Mouse (Mus musculus) left cerebral cortex, postnatal 10 days (tissue): ENCODE measurements around the gene Wwtr1. TPM values are rescaled to one million over a fixed set of nuclear protein-coding genes. Genes with fewer than 3 reads are reported as not detected.

Source experiments
- DNase-seq, 2 experiments: peaks; one replicate each; pipeline ENCODE4 v3.0.0; 2021 to 2022; ENCODE audit warnings: low spot score in 2 of 2, mixed read lengths in 1 of 2; ENCODE audit errors: extremely low spot score in 1 of 2
- intact Hi-C: fragments of 180-260 bp; cut with DNase I; formaldehyde crosslinking; loops from one replicate; pipeline ENCODE4 v1.15.1; 2025
- total RNA-seq, 2 experiments: library from RNA; stranded (reverse); gene quantifications; 2 replicates each; pipeline ENCODE4 v1.2.3; 2021

The Wwtr1 gene
- total RNA-seq, 2 experiments from 2014 or later = 18.4 to 19.0 TPM

GRCm38 (mm10) chr3:57566655-57567054 is 9.1 kb downstream of the Wwtr1 start:
- intact Hi-C loops = no loop called here
- no peak for DNase-seq

- DNase-seq = no peak
- intact Hi-C loops = no loop called here
Observed at GRCm38 (mm10) chr3:57563627-57564026, 12.1 kb downstream of the Wwtr1 start.

- no peak for DNase-seq
- intact Hi-C loops = no loop called here
Observed at GRCm38 (mm10) chr3:57562996-57563506, 12.7 kb downstream of the Wwtr1 start.

GRCm38 (mm10) chr3:57558761-57559160 is 16.9 kb downstream of the Wwtr1 start:
- DNase-seq = no peak
- intact Hi-C loops = no loop called here

- DNase-seq = no peak
- intact Hi-C loops = no loop called here
Observed at GRCm38 (mm10) chr3:57557408-57557807, 18.3 kb downstream of the Wwtr1 start.

GRCm38 (mm10) chr3:57555560-57555959 is 20.1 kb downstream of the Wwtr1 start:
- intact Hi-C loops = no loop called here
- DNase-seq = no peak

- intact Hi-C loops = no loop called here
- no peak for DNase-seq
Observed at GRCm38 (mm10) chr3:57554890-57555239, 20.8 kb downstream of the Wwtr1 start.

- intact Hi-C loops = no loop called here
- no peak for DNase-seq
Observed at GRCm38 (mm10) chr3:57554124-57554889, 21.4 kb downstream of the Wwtr1 start.

GRCm38 (mm10) chr3:57553108-57553507 is 22.6 kb downstream of the Wwtr1 start:
- DNase-seq = no peak
- intact Hi-C loops = no loop called here

- no peak for DNase-seq
- intact Hi-C loops = no loop called here
Observed at GRCm38 (mm10) chr3:57551210-57551609, 24.5 kb downstream of the Wwtr1 start.

GRCm38 (mm10) chr3:57550468-57551185 is 25.1 kb downstream of the Wwtr1 start:
- intact Hi-C loops = no loop called here
- DNase-seq = no peak

GRCm38 (mm10) chr3:57544154-57544553 is 31.6 kb downstream of the Wwtr1 start:
- intact Hi-C loops = no loop called here
- peak in 1 of 2 experiments; percentile 52 for DNase-seq

- intact Hi-C loops = no loop called here
- DNase-seq = no peak
Observed at GRCm38 (mm10) chr3:57542848-57543380, 32.8 kb downstream of the Wwtr1 start.

GRCm38 (mm10) chr3:57541205-57541604 is 34.5 kb downstream of the Wwtr1 start:
- no peak for DNase-seq
- intact Hi-C loops = no loop called here

- DNase-seq = no peak
- intact Hi-C loops = no loop called here
Observed at GRCm38 (mm10) chr3:57540474-57540873, 35.2 kb downstream of the Wwtr1 start.

GRCm38 (mm10) chr3:57535483-57536185 is 40.1 kb downstream of the Wwtr1 start:
- peak in 1 of 2 experiments; percentile 28 for DNase-seq
- intact Hi-C loops = no loop called here

- no peak for DNase-seq
Observed at GRCm38 (mm10) chr3:57534450-57534849, 41.3 kb downstream of the Wwtr1 start.

GRCm38 (mm10) chr3:57533876-57534275 is 41.8 kb downstream of the Wwtr1 start:
- DNase-seq = no peak
- intact Hi-C loops = no loop called here

More at GRCm38 (mm10) chr3:57534450-57534849, 41.3 kb downstream of the Wwtr1 start:
- intact Hi-C loops = no loop called here

GRCm38 (mm10) chr3:57532991-57533725 is 42.6 kb downstream of the Wwtr1 start:
- no peak for DNase-seq
- intact Hi-C loops = no loop called here
